Mouse (Mus musculus) CD4-positive helper T cell, adult 2 months (primary cell): ENCODE measurements around the gene Mark2.
A peak's percentile ranks its signal among the peaks of the same experiment; 100 is the strongest.

Source experiments
- DNase-seq: peaks from one replicate; pipeline ENCODE4 v3.0.0-alpha.2; 2012; ENCODE audit warnings: low read depth, missing footprints, low spot score

The Mark2 gene

DNA sequence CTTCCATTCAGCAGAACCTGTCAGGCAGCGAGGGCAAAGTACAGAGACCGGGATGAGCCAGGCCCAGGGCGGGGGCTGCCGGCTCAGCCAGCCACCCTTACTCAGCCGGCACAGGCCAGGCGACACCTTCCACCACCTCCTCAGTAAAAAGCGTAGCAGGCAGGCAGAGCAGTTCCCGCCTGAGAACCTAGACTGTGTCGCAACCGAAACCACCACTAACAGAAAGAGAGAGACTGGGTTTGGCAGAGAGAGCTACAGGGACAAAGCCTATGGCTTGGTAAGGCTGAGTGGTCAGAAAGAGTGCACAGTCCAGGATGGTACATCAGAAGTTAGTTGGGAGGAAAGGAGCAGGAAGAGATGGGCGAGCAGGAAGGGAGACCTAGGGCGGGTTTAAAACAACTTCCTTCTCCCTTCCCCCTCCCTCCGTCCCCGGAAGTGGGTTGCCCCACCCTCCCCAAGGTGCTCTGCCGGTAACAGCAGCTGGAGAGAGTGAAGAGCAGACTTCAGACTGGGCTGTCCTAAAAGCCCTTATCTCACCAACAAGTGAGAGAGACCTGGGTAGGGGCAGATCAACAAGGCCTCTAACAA is 46.5 kb downstream of the Mark2 start:
- peak; percentile 87 for DNase-seq

DNA sequence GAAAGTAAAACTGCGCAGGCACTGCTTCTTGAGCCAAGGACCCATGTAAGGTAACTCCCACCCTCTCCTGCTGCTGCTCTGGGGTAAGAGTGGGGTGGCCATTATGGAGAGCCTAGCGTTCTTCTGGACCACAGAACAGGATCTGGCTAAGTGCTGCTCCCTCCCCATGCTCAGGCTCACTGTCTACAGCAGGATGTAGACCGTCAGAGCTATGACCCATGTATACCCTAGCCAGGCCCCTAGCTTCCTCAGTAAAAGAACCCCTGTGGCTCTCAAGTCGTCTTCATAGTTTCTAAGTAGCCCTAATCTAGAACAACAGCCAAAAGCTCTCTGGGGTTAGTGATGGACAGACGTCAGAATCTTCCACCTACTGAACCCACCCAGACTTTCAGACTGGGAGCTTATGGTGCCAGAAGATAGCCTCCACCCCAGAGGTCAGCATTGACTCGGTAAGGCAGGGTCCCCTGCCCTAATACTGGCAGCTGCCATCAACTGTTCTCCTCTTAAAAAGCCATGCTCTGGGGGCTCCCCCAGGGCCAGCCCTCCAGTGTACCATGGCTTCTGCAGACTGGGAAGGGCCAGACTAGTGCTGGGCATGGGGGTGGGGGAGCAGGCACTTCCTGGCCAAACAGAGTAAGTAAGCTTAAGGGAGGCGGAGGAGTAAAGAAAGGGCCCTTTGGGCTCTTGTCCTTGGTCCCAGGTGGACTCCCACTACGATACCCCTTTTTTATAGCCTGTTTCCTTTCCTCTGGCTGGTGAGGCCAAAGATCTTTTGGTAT is 47.4 kb downstream of the Mark2 start:
- DNase-seq, result no peak

DNA sequence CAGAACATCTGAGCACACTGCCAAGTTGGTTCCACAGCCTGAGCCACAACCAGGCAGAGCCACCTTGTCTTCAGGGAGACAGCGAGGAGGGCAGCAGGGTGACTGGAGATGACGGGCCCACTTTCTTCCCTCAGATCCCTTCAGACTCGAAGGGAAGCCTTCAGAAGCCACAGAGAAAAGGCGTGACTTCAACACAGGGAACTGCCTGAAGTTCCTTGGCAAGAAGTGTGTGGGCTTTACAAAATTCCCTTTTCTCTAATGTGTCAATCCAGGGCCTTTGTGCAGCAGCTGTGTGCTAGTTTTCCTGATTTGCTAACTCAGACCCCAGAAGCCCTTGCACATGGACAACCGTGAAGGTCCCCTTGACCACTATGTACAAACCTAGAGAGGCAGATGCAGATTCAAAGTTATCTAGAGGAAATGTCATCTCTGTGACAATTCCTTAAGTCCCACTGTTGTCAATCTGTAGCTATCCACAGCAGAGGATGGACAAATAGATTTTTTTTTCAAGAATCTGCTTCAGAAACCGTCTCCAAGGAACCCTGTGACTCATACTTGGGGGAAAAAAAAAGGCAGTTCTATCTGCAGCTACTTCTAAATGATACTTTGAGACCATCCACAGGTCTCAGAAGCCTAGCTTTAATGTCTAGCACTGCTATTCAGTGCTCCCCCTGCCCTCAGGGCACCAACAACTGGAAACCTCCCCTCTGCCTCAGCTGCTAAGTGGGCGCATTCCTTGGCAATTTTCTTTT is 49.5 kb downstream of the Mark2 start:
- DNase-seq, result no peak

DNA sequence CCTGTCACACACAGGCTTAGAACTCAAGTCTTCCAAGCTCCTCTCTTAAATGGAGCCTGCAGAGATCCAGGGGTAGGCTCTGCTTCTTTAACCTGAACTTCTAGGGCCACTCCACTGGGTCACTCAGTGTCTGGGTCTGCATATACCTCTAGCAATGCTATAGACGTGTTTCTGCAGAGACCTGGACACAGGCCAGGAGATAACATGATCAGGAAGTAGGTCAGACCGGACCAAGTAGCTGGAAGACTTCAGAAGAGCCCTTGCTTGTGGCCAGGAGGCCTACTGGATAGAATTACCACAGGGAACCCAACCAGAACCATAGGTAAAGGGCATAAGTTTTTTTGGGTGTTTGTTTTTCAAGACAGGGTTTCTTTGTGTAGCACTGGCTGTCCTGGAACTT is 51.9 kb downstream of the Mark2 start:
- no peak for DNase-seq

DNA sequence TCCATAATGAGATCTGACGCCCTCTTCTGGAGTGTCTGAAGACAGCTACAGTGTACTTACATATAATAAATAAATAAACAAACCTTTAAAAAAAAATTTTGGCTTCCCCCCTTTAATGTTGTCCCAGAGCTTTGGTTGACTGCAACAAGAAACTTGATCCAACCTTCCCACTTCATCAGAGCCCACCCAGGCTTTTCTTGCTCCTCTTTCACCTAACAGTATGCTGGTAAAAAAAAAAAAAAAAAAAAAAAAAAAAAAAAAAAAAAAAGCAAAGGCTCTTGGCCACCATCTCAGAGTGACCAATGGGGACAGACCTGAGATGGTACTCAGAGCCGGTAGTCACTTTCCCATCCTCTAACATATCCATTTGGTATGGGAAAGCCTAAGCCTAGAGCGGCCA is 53.4 kb downstream of the Mark2 start:
- no peak for DNase-seq

DNA sequence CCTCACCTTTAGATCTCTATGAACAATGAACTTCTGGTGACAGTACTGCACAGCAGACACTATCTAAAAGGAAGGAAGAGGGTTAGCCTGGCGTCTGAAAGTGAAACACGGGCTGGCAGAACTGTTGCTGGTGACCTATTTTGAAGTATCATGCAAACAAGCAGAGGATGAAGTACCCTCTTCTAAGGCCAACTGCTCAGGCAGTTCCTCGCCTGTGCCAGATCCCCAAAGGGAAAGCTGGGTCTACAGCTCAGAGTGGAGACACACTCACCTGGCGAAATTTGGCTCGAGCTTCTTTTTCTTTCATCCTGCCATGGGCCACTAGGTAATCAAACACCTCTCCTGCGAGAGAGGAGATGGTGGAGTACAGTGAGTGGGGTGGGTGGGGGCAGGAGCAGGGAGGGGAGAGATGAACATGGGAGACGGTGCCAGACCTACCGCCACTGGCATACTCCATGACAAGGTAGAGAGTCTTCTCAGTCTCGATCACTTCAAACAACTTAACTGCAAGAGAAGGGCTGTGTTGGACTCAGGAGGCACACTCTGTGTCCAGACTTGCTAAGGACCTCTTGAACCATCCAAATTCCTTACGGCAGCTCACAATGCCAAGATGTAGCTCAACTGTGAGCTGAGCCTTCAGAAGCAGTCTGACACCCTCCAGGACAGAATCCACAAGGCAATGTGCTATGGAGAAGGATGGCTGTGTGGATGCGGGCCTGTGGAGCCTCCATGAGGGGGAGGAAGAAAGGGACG is 54.9 kb downstream of the Mark2 start:
- no peak for DNase-seq

DNA sequence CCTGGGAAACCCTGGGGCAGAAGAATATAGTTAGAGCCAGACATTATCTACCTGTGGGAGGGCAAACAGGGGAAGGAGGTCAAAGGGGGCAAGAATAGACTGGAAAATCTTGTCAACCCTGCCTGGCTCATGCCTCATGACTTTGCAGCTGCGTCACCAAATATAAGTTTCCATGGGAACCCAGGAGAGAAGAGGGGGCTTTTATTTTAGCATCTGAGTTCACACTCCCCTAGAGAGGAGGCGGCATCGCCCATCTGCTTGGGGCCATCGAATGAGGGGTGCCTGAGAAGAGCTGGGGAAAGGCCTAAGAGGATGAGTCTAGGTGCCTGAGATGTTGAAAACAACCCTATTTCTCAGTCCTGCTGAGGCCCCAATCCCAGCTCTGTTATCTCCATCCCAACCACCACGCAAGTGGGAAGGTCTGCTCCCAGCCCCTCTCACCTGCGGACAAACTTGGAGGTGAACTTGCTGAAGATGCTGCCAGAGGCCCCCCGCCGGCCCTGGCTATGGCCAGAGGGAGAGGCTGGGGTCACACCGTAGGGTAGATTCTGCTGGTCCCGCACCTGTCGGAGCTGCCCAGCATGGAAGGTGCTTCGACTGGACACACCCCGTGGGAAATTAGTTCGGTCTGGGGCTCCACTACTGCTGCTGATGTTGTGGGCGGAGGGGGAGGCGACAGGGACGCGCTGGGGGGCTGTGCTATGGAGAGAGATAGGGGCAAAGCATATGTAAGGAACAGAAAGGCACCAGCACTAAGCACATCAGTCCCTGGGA is 60.9 kb downstream of the Mark2 start:
- no peak for DNase-seq

DNA sequence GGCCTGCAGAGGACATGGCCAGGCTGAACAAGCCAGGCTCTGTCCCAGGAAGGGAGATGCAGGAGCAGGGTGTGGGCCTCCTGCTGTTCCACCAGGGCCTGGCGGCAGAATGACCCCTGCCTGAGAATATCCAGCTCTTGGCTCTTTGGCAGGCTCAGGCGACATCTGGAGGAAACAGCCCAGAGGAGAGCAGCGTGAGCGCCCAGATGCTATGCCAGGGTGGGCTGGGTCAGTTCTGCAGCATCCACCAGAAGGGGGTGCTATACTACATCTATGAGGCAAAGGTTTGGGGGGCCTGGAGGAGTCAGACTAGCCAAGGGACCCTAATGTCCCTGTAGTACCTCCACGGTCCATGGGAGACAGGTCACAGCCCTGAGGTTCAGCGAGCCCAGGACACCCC is 62.5 kb downstream of the Mark2 start:
- peak; percentile 45 for DNase-seq

DNA sequence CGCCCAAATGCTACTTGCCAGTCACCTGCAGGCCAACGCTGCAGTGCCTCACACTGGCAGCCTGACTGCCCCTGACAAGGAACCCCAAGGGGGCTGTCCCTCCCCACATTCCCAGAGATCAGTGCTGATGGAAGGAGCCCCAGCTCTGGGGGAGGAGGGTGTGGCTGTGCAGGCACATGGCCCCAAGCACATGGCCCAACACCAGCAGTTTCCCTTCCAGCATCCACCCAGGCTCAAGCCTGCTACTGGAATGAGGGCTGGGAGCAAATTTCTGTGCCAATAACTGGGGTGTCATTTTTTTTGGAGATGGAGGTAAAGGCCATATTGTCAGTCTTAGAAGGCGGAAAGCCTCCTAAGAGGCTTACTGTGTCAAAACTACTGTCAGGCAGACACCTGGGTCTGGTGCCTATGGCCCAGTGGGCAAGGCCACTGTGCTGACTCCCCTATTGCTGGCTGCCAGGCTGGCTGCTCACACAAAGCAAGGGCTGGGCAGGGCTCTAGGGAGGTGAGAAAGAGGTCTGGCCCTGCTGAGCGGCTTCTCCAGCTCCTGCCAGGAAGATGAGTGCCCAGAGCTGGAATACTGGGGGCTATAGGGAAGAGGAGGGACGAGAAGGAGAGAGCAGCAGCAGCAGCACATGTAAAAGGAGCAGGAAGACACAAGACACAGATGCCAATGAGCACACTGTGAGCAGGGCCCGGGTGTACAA is 63.3 kb downstream of the Mark2 start:
- DNase-seq, result no peak

DNA sequence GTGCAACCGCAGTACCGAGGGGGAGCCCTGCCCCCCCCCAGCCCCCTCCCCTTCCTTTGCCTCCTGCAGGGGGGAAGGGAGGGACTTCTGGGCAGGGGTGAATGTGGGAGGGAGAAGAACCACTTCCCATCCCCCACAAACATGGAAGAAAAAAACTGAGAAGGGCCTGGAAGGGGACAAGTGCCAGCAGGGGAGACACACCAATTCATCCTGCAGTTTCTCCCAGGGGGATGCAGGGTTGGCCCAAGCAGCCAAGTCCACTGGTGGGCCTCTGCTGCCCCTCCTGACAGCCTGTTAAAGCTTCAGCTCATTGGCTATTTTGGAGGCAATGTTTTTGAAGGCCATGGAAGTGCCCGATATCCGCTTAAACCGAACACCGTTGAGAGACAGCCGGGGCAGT is 64.9 kb downstream of the Mark2 start:
- DNase-seq, result no peak

DNA sequence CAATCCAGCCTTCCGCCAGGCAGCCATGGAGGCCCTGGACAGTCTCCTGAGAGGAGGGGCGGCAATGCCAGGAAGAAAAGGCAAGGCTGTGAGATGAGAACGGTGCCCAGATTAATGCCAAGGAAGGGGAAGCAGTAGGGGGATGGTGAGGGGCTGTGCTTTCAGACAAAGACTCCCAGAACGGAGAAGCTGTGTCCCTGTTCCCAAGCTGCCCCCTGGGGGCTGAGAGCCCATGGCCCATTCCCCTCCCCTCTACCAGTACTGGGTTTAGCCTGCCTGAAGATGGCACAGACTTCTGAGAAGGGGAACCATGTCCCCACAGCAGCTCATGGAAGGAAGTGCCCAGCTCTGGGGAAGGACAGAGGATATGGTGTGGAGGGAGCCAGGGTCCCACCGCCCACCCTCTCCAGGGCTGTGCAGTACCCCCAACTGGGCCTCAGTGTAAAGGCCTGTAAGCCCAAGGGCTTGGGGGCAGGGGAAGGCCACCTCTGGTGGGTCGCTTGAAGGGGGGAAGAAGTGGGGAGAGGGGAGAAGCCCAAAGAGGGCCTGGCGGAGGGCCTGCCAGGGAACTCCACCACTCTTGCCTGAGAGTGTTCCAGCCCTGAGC is 65.5 kb downstream of the Mark2 start:
- no peak for DNase-seq

DNA sequence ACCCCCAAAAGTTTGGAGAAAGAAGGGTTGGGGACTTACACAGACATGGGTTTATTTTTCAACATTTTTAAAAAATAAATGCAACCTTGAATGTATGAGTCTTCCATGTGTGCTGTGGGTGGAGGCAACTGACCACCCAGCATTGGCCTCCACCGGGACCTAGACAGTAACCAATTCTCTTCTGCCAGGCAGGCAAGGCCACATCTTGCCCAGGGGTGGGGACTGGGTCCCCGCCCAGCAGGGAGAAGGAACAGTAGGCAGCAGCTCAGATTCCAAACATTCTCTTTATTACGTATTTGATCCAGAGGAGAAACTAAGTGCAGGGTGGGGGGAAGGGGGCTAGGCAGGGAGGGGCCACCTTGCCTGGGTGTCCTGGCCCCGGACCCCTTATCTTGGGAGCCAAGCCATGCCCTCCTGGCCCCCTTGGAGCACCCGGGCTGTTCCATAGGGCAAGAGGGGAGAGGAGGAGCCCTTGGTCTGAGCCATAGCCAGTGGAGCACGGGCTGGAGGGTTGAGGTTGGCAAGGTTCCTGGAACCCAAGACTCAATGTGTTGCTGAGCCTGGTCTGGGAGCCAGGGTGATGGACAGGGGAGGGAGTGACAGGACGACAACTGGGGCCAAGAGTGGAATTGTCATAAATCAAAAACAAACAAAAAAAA is 66.4 kb downstream of the Mark2 start:
- DNase-seq, result no peak

DNA sequence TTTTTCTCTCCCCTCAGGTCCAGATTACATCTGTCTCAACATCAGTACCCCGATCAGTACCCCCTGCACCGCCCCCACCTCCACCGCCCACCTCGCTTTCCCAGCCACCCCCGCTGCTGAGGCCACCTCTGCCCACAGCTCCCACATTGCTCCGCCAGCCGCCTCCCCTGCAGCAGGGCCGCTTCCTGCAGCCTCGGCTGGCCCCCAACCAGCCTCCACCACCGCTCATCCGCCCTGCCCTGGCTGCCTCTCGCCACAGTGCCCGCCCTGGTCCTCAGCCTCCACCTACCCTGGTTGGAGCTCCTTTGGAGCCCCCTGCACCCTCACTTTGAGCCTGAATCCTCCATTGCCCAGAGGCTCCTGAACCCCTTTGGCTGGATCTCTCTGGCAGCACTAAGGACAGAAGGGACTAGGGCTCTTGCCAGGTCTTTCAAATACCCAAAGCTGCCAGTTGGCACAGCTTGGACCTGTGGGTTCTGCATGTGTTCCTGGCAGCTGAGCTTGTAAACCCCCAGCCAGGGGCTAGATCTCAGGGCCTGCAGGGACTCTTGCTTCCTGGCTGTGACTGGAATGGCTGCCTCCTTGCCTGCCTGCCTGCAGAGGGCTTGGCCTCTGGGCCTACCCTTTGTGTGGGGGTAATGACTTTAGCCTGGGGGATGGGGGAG is 67.2 kb downstream of the Mark2 start:
- no peak for DNase-seq

DNA sequence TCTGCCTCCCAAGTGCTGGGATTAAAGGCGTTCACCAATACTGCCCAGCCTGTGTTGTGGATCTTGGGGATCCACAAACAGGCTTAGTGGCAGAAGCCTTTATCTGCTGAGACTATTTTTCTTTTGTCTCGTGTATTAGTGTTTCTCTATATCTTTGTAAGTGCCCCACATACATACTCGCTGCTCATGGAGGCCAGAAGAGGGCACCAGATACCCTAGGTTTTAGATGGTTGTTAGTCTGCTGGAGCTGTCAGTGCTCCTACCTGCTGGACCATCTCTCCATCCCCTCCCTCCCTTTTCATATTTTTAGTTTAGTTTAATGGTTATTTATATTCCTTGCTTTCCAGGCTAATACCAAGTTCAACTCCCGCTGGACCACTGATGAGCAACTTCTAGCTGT is 68.2 kb downstream of the Mark2 start:
- DNase-seq, result no peak

DNA sequence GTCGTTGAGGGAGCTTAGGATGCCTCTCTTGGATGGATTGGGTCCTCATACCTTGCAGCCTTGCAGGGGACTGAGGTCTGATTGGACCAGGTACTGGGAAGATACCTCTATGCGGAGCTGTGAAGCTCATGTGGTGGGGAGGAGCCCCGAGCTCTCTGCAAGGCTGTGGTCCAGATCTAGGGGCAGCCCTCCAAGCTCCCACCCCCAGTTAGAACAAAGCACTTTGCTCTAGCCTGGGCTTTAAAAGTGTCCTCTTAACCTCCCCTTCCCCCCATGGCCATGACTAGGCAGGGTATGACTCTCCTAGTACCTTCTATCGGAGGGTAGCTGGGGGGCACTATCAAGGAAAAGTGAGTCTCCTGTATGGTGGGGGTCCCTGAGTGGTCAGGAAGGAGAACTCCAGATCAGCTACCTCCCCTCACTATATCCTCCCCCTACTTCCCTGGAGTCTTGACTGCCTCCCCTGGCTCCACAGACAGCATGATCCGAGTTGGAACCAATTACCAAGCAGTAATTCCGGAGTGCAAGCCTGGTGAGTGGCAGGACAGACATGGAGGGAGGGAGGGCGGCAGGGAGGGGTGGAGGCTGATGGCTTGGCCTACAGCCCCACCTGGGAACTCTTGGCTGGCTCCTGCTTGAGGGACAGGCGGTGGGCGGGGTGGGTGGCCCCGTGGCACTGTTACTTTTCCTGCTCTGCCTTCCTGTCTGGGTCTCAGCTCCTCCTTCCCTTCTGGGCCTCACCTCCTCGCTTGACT is 72.2 kb downstream of the Mark2 start:
- no peak for DNase-seq

DNA sequence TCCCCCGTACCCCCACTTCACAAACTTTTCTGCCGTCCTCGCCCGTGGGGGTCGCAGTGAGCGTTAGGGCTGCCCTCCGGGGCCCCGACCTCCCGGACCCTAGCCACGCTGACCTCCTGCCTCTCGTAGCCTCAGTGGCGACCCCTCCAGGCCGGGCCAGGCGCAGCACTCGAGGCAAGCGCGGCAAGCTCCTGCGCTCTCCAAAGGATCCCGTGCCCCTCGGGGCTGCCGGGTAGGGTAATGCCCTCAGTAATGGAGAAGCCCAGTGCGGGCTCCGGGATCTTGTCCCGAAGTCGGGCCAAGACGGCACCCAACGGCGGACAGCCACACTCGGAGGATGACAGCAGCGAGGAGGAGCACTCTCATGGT is 73.0 kb downstream of the Mark2 start:
- DNase-seq, result peak; percentile 69

DNA sequence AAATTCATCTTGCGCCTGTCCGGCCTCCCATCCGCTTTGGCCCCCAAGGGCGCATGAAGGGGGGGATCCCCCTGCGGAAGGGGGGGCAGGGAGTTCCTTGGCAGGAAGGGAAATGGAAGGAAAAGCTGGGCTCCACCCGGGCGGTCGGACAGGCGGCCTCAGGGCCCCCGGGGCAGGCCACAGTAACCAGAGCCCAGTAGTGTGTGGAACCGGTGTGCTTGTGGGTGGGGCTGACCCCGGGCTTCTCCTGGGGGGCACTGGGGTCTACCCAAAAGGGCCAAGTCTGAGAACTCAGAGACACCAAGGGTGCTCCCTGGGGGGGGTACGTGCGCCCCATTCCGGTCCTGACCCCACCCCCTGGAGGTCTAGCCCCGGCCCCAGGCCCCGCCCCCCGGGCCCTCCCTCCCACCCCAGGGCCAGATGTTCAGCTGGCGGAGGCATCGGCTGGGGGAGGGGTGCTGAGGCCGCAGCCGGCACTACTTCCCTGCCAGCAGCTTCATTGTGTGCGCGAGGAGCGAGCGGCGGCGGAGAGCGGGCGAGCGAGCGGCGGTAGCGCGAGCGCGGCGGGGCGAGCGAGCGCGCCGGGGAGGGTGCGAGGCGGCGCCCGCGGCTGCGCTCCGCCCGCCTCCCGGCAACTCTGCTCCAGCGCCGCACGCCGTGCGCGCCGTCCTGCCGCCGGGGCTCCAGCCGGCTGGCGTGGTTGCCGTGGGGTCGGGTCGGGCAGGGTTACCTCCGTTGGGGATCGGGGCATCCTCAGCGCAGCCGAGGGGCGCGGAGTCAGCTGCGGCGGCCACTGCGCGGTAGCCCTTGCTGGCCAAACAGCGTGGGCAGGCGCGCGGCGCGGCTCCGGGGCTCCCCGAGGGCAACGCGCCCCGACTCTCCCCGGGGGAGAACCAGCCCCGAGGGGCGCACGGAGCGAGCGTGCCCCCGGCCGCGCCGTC is 73.6 kb downstream of the Mark2 start:
- peak; percentile 81 for DNase-seq
